Mouse (Mus musculus) CH12.LX (cell line): Measurements from ENCODE around the gene Rpl12. TPM values are rescaled to one million over a fixed set of nuclear protein-coding genes. Genes with fewer than 3 reads are reported as not detected.

Experiments
- DNase-seq: peaks from one replicate; pipeline ENCODE4 v3.0.0-alpha.2; 2013; ENCODE audit errors: extremely low read depth
- H3K27ac ChIP-seq: 2 replicates; pipeline ENCODE4 v1.5.1; 2012; ENCODE audit warnings: low read depth, mild to moderate bottlenecking, control low read depth, moderate library complexity; ENCODE audit not compliant: insufficient read depth
- H3K27me3 ChIP-seq: replicated peaks from 2 replicates; pipeline ENCODE3; 2012; ENCODE audit warnings: inconsistent platforms
- H3K36me3 ChIP-seq, 2 experiments: replicated peaks in 1 of 2; 2 replicates each; pipeline versions ENCODE3 to v1.6.1; 2012; ENCODE audit warnings: inconsistent platforms in 1 of 2, low read length in 1 of 2, mild to moderate bottlenecking in 1 of 2, mixed read lengths in 1 of 2, moderate library complexity in 1 of 2; ENCODE audit not compliant: control insufficient read depth in 1 of 2, insufficient read depth in 1 of 2
- H3K4me1 ChIP-seq, 2 experiments: 2 replicates each; pipeline ENCODE4 v1.6.1; 2012; ENCODE audit warnings: inconsistent platforms in 1 of 2, moderate library complexity in 1 of 2; ENCODE audit not compliant: insufficient read depth in 2 of 2, control insufficient read depth in 1 of 2
- H3K4me2 ChIP-seq: 2 replicates; pipeline ENCODE4 v1.6.1; 2012; ENCODE audit warnings: low read depth, mild to moderate bottlenecking, control low read depth; ENCODE audit not compliant: poor library complexity, insufficient read depth, severe bottlenecking
- H3K4me3 ChIP-seq, 3 experiments: fragments of 150-350 bp in 1 of 3; sonication (generic) in 1 of 3; replicated peaks in 1 of 3; 2 replicates each; pipeline versions ENCODE3 to v1.5.1; 2011 to 2012; ENCODE audit warnings: low read depth in 2 of 3, low read length in 2 of 3, mild to moderate bottlenecking in 2 of 3, moderate library complexity in 2 of 3, control low read depth in 1 of 3, improper control_type of control experiment in 1 of 3, inconsistent platforms in 1 of 3, mixed read lengths in 1 of 3; ENCODE audit not compliant: poor library complexity in 1 of 3
- H3K79me2 ChIP-seq: replicated peaks from 2 replicates; pipeline ENCODE4 v1.6.1; 2012; ENCODE audit warnings: mild to moderate bottlenecking, moderate library complexity; ENCODE audit not compliant: control insufficient read depth, poor library complexity, insufficient read depth, severe bottlenecking; ENCODE audit errors: extremely low read depth
- H3K9ac ChIP-seq: 2 replicates; pipeline ENCODE4 v1.6.1; 2012; ENCODE audit warnings: low read depth, mild to moderate bottlenecking, control low read depth, moderate library complexity; ENCODE audit not compliant: insufficient read depth
- H3K9me3 ChIP-seq: replicated peaks from 2 replicates; pipeline ENCODE3; 2012; ENCODE audit warnings: low read length, inconsistent platforms, mixed read lengths
- BHLHE40 ChIP-seq: IDR thresholded peaks from 2 replicates; pipeline ENCODE4 v1.6.1; 2011; ENCODE audit warnings: mild to moderate bottlenecking, low read depth, low read length, improper control_type of control experiment
- CTCF ChIP-seq, 2 experiments: IDR thresholded peaks in 1 of 2; conservative IDR thresholded peaks in 1 of 2; 2 replicates each; pipeline ENCODE4 v1.5.1; 2011 to 2012; ENCODE audit warnings: low read depth in 2 of 2, low read length in 2 of 2, improper control_type of control experiment in 1 of 2, inconsistent platforms in 1 of 2, mild to moderate bottlenecking in 1 of 2, moderate library complexity in 1 of 2
- ETS1 ChIP-seq: conservative IDR thresholded peaks from 2 replicates; pipeline ENCODE4 v1.6.1; 2012; ENCODE audit warnings: low read depth, mild to moderate bottlenecking, inconsistent platforms, low read length, improper control_type of control experiment, moderate library complexity
- JUND ChIP-seq: conservative IDR thresholded peaks from 2 replicates; pipeline ENCODE4 v1.6.1; 2011; ENCODE audit warnings: low read depth, low read length, improper control_type of control experiment
- MAFK ChIP-seq: IDR thresholded peaks from 2 replicates; pipeline ENCODE4 v1.6.1; 2011; ENCODE audit warnings: low read length, improper control_type of control experiment; ENCODE audit not compliant: insufficient replicate concordance
- MAX ChIP-seq: IDR thresholded peaks from 2 replicates; pipeline ENCODE4 v1.6.1; 2011; ENCODE audit warnings: low read length, improper control_type of control experiment
- MAZ ChIP-seq: IDR thresholded peaks from 2 replicates; pipeline ENCODE4 v1.6.1; 2012; ENCODE audit warnings: low read depth, mild to moderate bottlenecking, inconsistent platforms, low read length, improper control_type of control experiment, moderate library complexity
- MXI1 ChIP-seq: IDR thresholded peaks from 2 replicates; pipeline ENCODE4 v1.6.1; 2011; ENCODE audit warnings: mild to moderate bottlenecking, low read depth, low read length, improper control_type of control experiment
- NRF1 ChIP-seq: IDR thresholded peaks from 2 replicates; pipeline ENCODE4 v1.6.1; 2014; ENCODE audit warnings: low read depth, mild to moderate bottlenecking, inconsistent platforms, low read length, improper control_type of control experiment, moderate library complexity
- PAX5 ChIP-seq: IDR thresholded peaks from 2 replicates; pipeline ENCODE4 v1.6.1; 2012; ENCODE audit warnings: low read length, inconsistent platforms, mixed read lengths
- SMC3 ChIP-seq: IDR thresholded peaks from 2 replicates; pipeline ENCODE4 v1.6.1; 2011; ENCODE audit warnings: low read depth, low read length, improper control_type of control experiment
- USF2 ChIP-seq: conservative IDR thresholded peaks from 2 replicates; pipeline ENCODE4 v1.6.1; 2011; ENCODE audit warnings: low read depth, low read length, improper control_type of control experiment
- ZC3H11A ChIP-seq: IDR thresholded peaks from 2 replicates; pipeline ENCODE4 v1.6.1; 2012; ENCODE audit warnings: low read depth, mild to moderate bottlenecking, inconsistent platforms, low read length, improper control_type of control experiment
- ZKSCAN1 ChIP-seq: IDR thresholded peaks from 2 replicates; pipeline ENCODE4 v1.6.1; 2012; ENCODE audit warnings: low read depth, inconsistent platforms, low read length, improper control_type of control experiment, borderline replicate concordance
- dilution Hi-C: fragments of 300-500 bp; cut with MboI; formaldehyde crosslinking; loops from 2 replicates; pipeline ENCODE4 v1.14.3; 2020; ENCODE audit warnings: low sequenced_read_pairs; ENCODE audit not compliant: extremely low pct_unique_long_range_greater_than_20kb, extremely low pct_ligation_motif_present
- in situ Hi-C: fragments of 300-500 bp; cut with MboI; formaldehyde crosslinking; loops from 3 replicates; pipeline ENCODE4 v1.14.3; 2019; ENCODE audit warnings: low sequenced_read_pairs, low pct_ligation_motif_present, low pct_unique_long_range_greater_than_20kb, mixed read lengths
- polyA plus RNA-seq: library from polyadenylated mRNA; unstranded; fragments of >175 nt; gene quantifications from 2 replicates; pipeline ENCODE4 v1.2.1, GENCODE M21; 2012; ENCODE audit warnings: low read depth; ENCODE audit not compliant: insufficient read length
- total RNA-seq, 2 experiments: library from RNA; depleted of rRNA; stranded (reverse); fragments of 300-350 nt in 1 of 2; fragments of >200 nt in 1 of 2; gene quantifications; 2 replicates each; pipeline ENCODE4 v1.2.3; 2012 to 2014

Gene Rpl12
- total and polyA plus RNA-seq, 3 experiments = 87.8 to 2,528 (median 1,298) TPM

DNA sequence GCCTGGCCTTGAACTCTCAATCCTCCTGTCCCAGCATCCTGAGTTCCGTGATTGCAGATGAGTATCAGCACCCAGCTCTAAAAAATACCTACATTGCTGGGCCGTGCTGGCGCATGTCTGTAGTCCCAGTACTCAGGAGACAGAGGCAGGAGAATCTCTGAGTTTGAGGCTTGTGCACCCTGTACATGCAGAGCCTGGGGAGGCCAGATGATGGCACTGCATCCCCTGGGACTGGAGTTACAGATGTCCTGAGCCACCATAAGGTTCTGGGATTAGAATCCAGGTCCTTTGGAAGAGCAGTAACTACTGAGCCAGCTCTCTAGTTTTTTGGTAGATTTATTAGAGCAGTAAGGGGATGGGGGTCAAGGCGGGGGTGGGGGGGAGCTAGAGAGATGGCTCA is 20.9 kb upstream of the Rpl12 start:
- dilution Hi-C loops (no loop called here), in situ Hi-C loops (no loop called here)
- H3K27me3 ChIP-seq = no peaks in the 10 kb centered on the region
- peak in 1 of 2 experiments; percentile 17; a peak in 2 of 4 replicates for TF ChIP-seq CTCF (conservative IDR thresholded peaks at IDR 0.05 in 1 of 2, IDR thresholded peaks at IDR 0.05 in 1 of 2; ENCODE audit: low read depth in 2 of 2, low read length in 2 of 2)
- TF ChIP-seq SMC3 = no peak
- peaks cover 15 to 74% of the 10 kb centered on the region in 2 experiments for H3K36me3 ChIP-seq
- no peak overlapping the region for H3K4me2 ChIP-seq
- H3K9ac ChIP-seq = no peak overlapping the region
- no peak overlapping the region for H3K27ac ChIP-seq
- H3K4me1 ChIP-seq = peaks cover 0 to 11% of the 10 kb centered on the region in 2 experiments; a peak in 1 of 4 replicates
- H3K4me3 ChIP-seq = no peak overlapping the region
- no peak for DNase-seq
- H3K79me2 ChIP-seq = no peaks in the 10 kb centered on the region
- H3K9me3 ChIP-seq = no peaks in the 10 kb centered on the region

DNA sequence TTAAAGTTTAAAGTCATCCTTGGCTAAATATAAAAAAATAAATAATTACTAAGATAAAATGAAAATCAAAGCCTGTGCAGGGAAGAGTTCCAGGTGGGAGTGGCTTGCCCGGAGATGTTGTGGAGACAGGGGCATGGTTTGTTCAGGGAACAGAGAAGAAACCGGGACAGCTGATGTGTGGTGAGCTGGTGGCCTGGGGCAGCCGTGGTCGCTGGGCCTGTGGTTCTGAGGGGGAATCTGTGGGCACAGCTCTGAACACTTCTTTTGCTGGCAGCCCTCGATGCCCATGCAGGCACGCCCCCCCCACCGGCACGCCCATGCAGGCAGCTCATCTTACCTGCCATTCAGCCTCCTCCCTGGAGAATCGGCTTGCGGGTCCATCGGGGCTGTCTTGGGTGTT is 13.9 kb upstream of the Rpl12 start:
- H3K36me3 ChIP-seq = peaks cover 35 to 84% of the 10 kb centered on the region in 2 experiments
- no peak overlapping the region for H3K9ac ChIP-seq
- DNase-seq = no peak
- H3K27ac ChIP-seq = no peak overlapping the region
- dilution Hi-C loops = no loop called here
- no peaks in the 10 kb centered on the region for H3K79me2 ChIP-seq
- no peak overlapping the region for H3K4me3 ChIP-seq
- H3K27me3 ChIP-seq = no peaks in the 10 kb centered on the region
- H3K4me2 ChIP-seq = no peak overlapping the region
- in situ Hi-C loops = no loop called here
- TF ChIP-seq BHLHE40 (no peak), JUND (no peak), PAX5 (no peak), ETS1 (no peak), MAX (no peak), USF2 (no peak), SMC3 (no peak), MXI1 (no peak), MAZ (no peak)
- no peaks in the 10 kb centered on the region for H3K9me3 ChIP-seq
- peaks cover 0 to 7% of the 10 kb centered on the region in 2 experiments; a peak in 1 of 4 replicates for H3K4me1 ChIP-seq

DNA sequence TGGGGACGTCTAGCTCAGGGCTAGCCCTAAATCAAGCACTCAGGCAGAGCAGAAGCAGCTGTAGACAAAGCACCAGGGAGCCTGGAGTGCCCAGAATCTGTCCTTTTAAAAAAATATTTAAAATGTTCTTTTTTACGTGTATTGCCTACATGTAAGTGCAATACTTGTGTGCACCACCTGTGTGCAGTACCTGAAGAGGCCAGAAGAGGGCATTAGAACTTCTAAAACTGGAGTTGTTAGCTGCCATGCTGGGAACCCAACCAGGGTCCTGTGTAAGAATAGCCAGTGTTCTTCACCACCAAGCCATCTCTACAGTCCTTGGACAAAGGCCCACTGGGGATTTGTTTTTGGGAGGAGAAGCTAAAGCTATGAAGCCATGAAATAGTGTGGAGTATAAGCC is 6.8 kb upstream of the Rpl12 start:
- no peak for DNase-seq
- in situ Hi-C loops = no loop called here
- no peaks in the 10 kb centered on the region for H3K27me3 ChIP-seq
- TF ChIP-seq NRF1 (no peak), ZC3H11A (no peak), MAFK (no peak), CTCF (conservative IDR thresholded peaks at IDR 0.05 in 1 of 2, IDR thresholded peaks at IDR 0.05 in 1 of 2; ENCODE audit: low read depth in 2 of 2, low read length in 2 of 2) (peak in 1 of 2 experiments; percentile 14; a peak in 1 of 4 replicates), ZKSCAN1 (no peak)
- TF ChIP-seq, all 38 proteins: peak for 1
- Histone ChIP-seq H3K4me1 (no peaks in the 10 kb centered on the region), H3K79me2 (no peaks in the 10 kb centered on the region), H3K4me3 (no peak overlapping the region), H3K9me3 (peaks cover 6% of the 10 kb centered on the region), H3K27ac (no peak overlapping the region), H3K9ac (no peak overlapping the region), H3K36me3 (peaks cover 32 to 84% of the 10 kb centered on the region in 2 experiments), H3K4me2 (no peak overlapping the region)
- dilution Hi-C loops = no loop called here
